Mouse (Mus musculus) E14TG2a.4 (cell line): ENCODE data around the gene Bhlhe23.

Experiments used
- CTCF ChIP-seq: conservative IDR thresholded peaks from 2 replicates; pipeline ENCODE4 v1.5.1; 2014; ENCODE audit warnings: low read length
- POU5F1 ChIP-seq: IDR thresholded peaks from 2 replicates; pipeline ENCODE4 v1.6.1; 2014; ENCODE audit warnings: low read length, borderline replicate concordance

GRCm38 (mm10) chr2:180741421-180741820, 35.3 kb downstream of the Bhlhe23 start:
- TF ChIP-seq CTCF (no peak), POU5F1 (no peak)
